Mouse (Mus musculus) megakaryocyte progenitor cell, adult 5-6 weeks (primary cell): ENCODE results near the gene Patj. TPM values are rescaled to one million over a fixed set of nuclear protein-coding genes. Genes with fewer than 3 reads are reported as not detected.

ENCODE experiments used
- ATAC-seq: replicated peaks from 2 replicates; pipeline ENCODE4 v1.8.0; 2016; ENCODE audit warnings: mild to moderate bottlenecking, moderate TSS enrichment, inconsistent platforms; ENCODE audit not compliant: poor library complexity
- total RNA-seq, 2 experiments: library from RNA; stranded (forward) in 1 of 2; stranded (reverse) in 1 of 2; fragments of 157-497, 149-512 nt in 1 of 2; fragments of 200-1000 nt in 1 of 2; gene quantifications; 2 replicates each; pipeline versions ENCODE4 v1.2.3 to v1.2.4; 2015 to 2017

Patj gene
- total RNA-seq, 2 experiments from 2014 or later: 1.8 to 3.6 TPM

DNA sequence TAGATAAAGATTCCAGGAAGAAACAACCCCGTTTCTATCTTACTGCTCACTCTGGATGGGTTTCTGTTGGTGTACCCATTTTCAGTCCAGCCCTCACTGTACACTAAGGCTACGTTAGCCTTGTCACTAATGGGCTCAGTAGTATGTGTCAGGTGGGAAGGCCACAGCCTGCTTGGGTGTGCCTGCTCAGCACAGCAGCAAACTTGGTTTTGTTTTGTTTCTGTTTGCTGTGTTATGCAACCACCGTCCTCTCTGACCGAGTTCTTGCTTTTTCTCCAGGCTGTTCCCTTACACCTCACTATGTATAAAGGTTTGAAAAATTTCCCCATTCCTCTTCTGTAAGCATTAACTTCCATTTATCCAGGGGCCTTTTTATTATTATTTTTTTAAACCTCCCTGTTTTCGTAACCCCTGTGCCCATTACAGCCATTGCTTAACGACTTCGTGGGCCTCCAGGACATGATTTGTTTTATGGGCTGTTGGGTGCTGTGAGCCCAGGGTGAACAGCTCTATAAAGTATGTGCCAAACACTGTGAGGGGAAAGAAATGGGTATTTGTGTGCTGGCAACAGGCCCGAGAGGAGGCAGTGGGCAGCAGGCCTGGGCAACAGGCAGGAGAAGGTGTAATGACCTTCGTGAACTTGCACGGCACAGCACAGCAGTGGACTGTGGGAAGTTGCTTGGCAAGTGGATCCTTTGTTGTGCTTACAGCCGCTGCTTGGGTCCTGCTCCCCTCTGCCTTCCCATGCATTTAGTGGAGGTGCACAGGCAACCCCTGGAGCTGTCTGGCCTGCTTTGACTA lies 113.1 kb downstream of the Patj start:
- ATAC-seq: no peak

DNA sequence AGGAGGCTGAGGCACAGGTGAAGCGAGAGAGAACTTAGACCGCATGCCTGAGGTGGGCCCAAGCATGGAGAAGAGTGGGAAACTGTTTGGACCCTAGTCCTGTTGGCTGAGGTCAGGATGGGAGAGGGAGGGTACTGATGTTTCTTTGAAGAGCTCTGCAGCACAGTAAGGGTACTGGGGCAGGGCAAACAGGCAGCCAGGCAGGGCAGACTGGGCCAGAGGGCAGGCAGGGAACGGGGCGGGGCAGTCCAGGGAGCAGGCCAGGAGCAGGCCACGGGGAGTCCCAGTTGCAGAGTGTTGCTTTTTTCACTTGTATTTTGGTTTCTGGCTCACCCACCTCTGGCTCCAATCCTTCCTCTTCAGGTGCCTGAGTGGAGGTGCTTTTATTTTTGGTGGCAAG lies 114.4 kb downstream of the Patj start:
- no peak for ATAC-seq

DNA sequence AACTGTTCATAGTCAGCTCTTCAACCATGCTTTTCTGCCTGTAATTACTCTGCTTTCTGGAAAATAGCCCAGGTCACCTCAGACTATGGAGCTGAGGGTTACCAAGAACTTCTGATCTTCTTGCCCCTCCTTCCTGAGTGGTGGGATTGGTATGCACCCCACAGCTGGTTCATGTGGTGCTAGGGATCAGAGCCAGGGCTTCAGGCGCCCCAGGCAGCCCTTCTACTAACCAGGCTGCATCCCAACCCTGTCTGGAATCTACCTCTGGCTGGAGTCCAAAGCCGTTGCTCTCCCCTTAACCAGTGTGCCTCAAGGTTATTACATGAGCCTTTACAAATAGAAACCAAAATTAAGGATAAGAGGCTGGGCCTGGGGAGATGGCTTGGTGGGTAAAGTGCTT lies 115.7 kb downstream of the Patj start:
- no peak for ATAC-seq

GRCm38 (mm10) chr4:98511964-98512743 lies 116.6 kb downstream of the Patj start:
- no peak for ATAC-seq

DNA sequence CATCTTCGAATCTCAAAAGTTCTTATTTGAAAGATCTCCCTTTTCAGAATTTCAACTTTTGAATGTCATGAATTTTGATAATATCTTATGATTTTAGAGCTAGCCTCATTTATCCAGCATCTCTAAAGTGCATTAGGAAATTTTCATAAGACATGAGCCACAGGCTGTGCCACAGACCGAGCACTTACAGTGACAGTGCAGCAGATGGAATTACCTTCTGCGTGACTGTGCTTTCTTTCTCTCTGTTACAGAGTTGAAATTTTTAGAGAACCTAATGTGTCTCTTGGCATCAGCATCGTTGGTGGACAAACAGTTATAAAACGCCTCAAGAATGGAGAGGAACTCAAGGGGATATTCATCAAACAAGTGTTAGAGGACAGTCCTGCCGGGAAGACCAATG lies 124.9 kb downstream of the Patj start:
- no peak for ATAC-seq

DNA sequence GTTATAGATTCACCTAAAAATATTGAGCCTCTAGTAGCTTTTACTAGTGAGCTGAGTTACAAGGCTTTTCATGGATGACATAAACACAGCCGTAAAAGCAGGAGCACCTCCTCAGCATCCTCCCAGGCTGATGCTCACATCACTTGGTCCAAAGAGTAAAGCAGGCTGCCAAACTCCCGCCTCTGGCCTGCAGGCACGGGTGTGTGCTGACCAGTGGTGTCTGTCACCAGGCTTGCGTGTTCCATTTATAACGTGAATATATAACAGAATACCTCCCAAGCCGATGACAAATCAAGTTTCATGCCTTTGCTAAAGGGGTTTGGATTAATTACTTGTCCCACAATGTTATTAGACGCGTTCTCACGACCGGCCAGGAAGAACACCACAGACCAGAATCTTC lies 128.9 kb downstream of the Patj start:
- ATAC-seq: no peak

GRCm38 (mm10) chr4:98535446-98535845 lies 139.9 kb downstream of the Patj start:
- no peak for ATAC-seq

GRCm38 (mm10) chr4:98541591-98541990 lies 146.0 kb downstream of the Patj start:
- ATAC-seq: no peak

DNA sequence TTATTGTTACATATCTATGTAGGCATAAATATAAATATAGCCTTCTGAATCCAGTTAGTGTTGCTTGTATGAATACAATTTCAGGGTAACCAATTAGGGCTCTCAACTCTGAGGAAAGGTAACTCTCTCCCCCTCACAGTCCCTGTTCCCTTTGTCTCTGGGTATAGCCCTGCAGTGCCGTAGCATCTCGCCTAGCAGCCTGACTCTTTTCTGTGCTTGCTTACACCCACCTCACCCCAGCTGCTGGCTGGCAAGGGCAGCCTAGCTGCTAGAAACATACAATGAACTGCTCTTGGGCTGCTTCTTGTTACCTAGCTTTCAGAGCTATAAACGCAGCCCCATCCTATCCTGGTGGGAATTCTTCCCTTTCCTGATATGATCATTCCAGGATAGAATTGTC lies 147.4 kb downstream of the Patj start:
- ATAC-seq: no peak

- ATAC-seq: peak; percentile 74
Observed at GRCm38 (mm10) chr4:98545376-98545775, 149.8 kb downstream of the Patj start.

DNA sequence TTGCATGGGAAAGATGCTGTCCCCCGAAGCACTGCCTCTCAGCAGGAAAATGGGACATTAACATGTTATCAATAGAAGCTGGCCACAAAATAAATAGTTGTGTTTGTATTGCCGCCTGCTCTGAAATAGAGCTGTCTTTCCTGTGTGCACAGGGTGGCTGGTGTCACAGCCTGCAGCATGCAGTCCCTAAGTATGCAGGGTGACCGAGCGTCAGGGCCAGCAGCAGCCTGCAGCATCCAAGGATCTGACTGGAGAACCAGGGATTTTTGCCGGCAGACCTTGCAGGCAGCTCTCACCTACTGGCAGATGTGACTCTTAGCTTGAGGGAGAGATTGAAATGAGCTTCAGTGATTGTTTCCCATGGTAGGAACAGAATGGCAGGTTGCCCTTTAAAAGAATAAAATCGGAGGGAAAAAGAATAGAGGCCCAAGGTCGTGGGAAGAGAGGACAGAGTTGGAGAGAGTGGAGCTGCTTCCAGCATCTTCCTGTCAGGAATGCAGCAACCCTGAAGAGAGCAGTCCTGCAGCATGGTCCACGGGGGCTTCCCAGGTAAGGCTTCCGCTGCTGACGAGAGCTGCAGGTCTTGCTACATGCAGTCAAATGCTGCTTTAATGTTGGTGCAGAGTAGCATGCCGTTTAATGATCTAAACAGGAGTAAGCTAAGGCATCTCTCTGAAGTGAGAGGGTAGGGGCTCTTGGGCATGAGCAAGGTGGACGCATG lies 151.0 kb downstream of the Patj start:
- ATAC-seq: no peak

GRCm38 (mm10) chr4:98549491-98549890 lies 153.9 kb downstream of the Patj start:
- no peak for ATAC-seq

GRCm38 (mm10) chr4:98550116-98550515 lies 154.5 kb downstream of the Patj start:
- no peak for ATAC-seq

- ATAC-seq: no peak
Observed at GRCm38 (mm10) chr4:98555666-98556065, 160.1 kb downstream of the Patj start.

GRCm38 (mm10) chr4:98556449-98556848 lies 160.9 kb downstream of the Patj start:
- ATAC-seq: no peak

GRCm38 (mm10) chr4:98557192-98557591 lies 161.6 kb downstream of the Patj start:
- no peak for ATAC-seq

GRCm38 (mm10) chr4:98560196-98560830 lies 164.7 kb downstream of the Patj start:
- no peak for ATAC-seq

GRCm38 (mm10) chr4:98563082-98563481 lies 167.5 kb downstream of the Patj start:
- no peak for ATAC-seq

DNA sequence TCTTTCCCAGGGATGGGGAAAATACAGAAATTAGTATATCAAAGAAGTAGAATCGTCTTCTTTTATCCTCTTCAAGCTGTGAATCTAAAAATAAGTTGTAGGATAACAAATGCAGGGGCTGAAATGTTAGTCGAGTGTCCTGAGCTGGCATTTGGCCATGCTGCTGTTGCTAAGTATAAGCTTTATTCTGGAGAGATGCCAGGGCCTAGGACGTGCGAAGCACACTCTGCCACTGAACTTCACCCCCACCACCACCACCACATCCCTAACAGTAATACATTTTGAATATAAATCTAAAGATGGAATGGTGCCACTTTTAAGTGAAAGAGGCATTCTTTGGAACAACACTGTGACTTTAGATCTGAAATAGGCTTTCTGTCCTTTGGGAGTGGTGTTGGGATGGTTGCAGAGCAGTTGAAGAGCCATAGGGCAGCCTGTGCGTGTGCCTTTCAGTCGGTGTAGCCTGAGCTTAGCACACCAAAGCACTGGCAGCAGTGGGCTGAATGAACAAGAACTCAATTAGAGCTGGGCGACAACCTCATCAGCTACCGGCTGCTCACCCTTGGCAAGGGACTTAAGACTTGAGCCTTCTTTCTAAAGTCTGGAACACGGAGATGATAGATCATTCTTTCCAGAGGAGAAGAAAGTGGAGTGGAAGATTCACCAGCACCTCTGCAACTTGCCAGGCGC lies 168.1 kb downstream of the Patj start:
- ATAC-seq: no peak

GRCm38 (mm10) chr4:98564196-98564865 lies 168.7 kb downstream of the Patj start:
- ATAC-seq: peak; percentile 64
